Mouse (Mus musculus) CH12.LX (cell line): ENCODE data around the gene 2310039H08Rik.

Experiments
- CTCF ChIP-seq, 2 experiments: IDR thresholded peaks in 1 of 2; conservative IDR thresholded peaks in 1 of 2; 2 replicates each; pipeline ENCODE4 v1.5.1; 2011 to 2012; ENCODE audit warnings: low read depth in 2 of 2, low read length in 2 of 2, improper control_type of control experiment in 1 of 2, inconsistent platforms in 1 of 2, mild to moderate bottlenecking in 1 of 2, moderate library complexity in 1 of 2
- EP300 ChIP-seq: IDR thresholded peaks from 2 replicates; pipeline ENCODE4 v1.6.1; 2011; ENCODE audit warnings: low read length, improper control_type of control experiment
- ZNF384 ChIP-seq: IDR thresholded peaks from 2 replicates; pipeline ENCODE4 v1.6.1; 2012; ENCODE audit warnings: low read depth, low read length, improper control_type of control experiment, inconsistent platforms

- TF ChIP-seq ZNF384 (no peak; the same call in 1 of the 2 replicates), EP300 (no peak; the same call in 1 of the 2 replicates), CTCF (conservative IDR thresholded peaks at IDR 0.05 in 1 of 2, IDR thresholded peaks at IDR 0.05 in 1 of 2; ENCODE audit: low read depth in 2 of 2, low read length in 2 of 2) (no peak)
These were observed at the start of gene 2310039H08Rik for GRCm38 (mm10) chr17:46772404-46773277.
